Mouse (Mus musculus): Measurements from ENCODE around the gene Ccdc18.
"Not testable (repeated sequence)": the region's sequence is repeated elsewhere in the genome, so short reads cannot be mapped to it uniquely, and the experiment has no call there.

Gene Ccdc18

DNA sequence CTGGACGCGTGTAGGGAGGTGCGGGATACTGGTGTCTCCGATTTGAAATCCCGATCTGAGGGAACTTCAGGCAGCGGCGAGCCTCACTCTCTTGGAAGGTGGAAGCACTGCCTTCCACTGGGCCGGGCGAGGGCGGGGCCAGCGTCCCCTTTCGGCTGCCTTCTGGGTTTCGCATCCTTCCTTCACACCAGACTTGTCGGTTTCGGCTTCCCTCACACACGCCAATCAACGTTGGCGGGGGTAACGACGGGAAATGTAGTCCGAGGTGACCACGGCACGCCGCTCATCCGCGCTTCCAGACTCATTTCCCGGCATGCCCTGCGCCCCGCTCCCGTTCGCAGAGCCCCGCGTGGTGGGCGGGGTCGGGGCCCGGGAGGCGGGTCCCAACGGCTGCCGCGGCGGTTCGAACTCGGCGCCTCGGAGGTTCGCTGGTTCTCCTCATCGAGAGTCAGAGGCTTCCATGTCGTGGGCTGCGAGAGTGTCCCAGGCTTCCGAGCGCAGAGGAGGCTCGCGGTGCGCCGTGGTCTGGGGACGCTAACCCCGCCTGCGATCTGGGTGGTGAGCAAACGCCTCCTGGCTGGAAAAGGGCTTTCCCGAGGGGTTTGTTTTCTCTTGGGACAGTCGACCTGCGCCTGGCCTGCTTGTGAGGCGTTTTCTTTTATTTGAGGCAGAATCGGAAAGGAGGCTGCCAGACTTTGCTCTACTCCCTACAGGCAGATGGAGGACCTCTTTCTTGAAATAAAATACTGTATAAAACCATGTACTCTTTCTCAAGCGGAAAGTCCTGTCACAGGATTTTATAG lies at the start of gene Ccdc18, which contains the start of gene Tmed5:
Gene Ccdc18, plus strand, starts transcription at position 435 of the 803 bp plus-strand sequence.
Gene Tmed5, minus strand, starts transcription at position 180 of the 803 bp plus-strand sequence.
- DNase-seq, result peak; percentile 97

DNA sequence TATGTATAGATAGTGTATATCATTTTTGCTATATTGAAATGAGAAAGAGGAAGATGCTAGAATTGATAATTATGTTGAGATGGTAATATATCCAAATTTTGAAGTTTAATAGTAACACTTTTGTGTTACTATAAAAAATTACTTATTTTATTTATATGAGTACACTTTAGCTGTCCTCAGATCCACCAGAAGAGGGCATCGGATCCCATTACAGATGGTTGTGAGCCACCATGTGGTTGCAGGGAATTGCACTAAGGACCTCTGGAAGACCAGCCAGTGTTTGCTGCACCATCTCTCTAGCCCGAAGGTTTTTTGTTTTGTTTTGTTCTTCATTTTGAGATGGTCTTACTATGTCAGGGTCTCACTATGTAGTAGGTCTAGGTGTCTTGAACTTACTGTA lies 47.2 kb upstream of the Ccdc18 start:
- no peak for DNase-seq

DNA sequence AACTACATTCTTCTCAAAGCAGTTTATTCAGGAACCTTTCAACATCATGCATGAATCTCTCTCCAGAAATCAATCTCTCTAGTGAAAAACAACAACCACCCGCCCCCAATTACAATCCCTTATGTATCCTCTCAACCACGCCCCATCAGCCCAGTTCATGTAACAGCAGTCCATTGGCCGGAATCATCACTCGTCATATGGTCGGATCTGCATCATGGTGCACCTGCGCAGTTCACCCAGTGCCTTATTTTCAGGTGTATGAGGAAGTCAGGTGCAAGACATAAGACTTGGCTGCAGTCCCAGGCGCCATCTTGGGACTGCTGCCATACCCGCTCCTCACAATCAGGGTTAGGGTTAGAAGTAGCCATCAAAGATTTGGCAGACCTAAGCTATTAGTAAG lies 39.9 kb upstream of the Ccdc18 start:
- not testable (repeated sequence) for DNase-seq

DNA sequence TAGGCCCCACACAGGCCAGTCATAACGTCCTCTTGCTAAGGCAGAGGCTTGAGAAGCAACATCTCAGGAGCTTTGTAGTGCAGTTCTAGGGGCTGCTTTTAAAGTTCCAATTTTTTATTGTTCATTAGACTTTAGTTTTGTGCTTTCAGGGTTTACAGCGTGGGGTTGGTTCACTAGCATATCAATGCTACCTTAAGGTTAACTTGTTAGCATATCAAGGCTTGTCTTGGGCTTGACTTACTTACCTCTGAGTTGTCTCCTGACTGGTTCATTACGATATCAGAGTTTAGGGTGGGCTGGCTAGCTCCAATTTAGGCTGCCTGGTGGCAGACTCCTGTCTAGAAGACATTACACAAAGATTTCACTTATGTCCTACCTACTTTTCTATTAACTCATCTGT lies 35.0 kb upstream of the Ccdc18 start:
- DNase-seq, result no peak

DNA sequence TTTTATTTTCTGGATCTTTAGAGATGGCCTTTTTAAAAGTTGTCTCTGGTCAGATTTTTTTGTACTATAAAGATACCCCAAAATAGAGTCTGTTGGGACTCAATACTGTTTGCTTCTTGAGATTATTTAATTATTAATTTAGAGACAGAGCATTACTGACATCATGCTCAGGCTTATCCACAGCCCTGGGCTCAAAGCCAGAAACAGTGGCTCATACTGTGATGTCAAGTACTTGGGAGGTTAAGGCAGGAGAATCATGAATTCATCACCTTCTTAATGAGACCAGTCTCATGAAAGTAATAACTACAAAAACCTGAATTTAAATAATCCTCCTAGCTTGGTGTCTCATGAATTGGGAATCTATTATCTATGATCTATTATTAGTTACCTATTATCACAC lies 32.5 kb upstream of the Ccdc18 start:
- DNase-seq, result no peak

DNA sequence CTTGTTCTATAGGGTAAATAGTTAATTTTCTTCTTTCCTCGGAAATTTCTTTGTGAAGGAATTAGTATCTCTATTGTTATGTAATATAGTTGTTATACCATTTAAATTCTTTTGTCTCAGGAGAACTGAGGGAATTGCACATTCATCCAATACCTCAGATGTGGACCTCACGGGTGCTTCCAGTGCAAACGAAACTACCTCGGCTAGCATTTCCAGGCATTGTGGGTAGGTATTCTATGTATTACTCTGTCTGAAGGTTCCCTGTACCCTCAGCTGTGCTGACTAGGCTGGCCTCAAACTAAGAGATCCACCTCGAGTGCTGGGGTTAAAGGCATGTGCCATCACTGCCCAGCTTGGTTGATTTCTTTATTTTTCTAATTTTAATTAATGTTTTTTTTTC lies 28.4 kb upstream of the Ccdc18 start:
- no peak for DNase-seq

DNA sequence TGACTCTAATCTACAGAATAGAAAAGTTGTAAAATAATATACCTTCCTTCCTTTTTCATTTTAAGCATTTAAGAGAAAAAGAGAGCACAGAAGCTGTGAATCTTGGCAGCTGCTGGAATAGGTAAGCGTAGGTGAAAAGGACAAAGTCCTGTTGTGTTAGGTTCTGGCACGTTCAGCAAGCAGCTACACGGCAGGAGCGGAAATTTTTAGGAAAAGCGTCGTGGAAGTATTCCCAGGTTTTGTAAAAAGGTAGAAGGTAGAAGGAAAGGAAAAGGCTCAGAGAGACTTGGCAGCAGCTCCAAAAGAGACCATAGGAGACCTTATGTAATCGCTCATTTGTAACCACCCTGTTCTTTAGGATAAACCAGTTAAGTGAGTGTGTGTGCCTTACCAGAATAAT lies 23.3 kb upstream of the Ccdc18 start:
- DNase-seq, result no peak

DNA sequence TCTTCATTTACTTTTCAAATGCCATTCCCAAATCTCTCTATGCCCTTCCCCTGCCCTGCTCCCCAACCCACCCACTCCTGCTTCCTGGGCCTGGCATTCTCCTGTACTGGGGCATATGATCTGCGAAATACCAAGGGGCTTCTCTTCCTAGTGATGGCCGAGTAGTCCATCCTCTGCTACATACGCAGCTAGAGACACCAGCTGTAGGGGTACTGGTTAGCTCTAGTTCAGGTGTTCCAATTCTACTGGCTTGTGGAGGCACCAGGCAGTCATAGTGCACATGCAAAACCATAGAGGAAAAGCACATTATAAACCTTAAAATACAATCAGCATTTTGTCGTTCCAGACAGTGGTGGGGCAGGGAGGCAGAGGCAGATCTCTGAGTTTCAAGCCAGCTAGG lies 15.0 kb upstream of the Ccdc18 start:
- no peak for DNase-seq

DNA sequence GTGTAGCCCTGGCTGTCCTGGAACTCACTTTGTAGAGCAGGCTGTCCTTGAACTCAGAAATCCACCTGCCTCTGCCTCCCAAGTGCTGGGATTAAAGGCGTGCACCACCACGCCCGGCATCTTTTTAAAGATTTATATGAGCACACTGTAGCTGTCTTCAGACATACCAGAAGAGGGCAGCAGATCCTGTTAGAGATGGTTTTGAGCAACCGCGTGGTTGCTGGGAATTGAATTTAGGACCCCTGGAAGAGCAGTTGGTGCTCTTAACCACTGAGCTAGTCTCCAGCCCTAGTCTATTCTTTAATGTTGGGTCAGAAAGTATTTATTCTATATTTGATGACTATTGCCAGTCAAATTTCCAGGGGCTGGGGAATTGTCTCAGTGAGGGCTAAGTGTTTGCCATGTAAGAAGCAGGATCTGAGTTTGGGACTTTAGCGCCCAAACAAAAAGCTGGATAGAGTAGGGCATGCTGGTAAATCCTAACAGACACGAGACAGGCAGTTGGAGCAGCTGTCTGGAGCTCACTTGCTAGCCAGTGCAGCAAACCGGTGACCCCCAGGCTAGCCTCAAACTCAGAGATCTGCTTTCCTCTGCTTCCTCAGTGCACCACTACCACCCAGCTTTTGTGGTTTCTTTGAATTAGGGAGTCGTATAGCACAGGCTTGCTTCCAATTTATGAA lies 12.3 kb upstream of the Ccdc18 start:
- no peak for DNase-seq

DNA sequence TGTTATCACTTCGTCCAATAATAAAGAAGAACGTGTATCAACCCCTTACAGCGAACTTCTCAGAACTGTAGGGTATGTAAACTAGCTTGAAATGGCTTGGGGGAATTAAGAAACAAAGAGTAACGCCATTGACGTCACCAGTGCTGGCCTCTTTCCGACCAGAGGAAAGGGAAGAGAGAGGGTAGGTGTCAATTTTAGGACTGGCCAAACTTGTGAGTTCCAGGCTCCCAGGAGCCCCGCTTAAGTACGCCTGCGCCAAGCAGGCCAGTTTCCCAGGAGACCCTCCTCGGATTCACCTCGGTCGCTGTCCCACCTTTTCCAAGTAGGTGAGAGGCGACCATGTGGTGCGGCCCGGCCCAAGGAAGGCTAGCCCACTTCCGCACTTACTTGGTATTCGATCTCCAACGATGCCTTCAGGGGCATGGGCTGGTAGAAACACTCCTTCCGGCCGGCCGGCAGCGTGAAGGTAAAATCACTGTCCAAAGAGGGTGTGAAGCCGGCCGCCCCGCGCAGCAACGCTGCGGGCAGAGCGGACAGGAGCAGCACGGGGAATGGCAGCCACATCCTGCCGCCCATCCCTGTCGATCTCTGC lies 730 bp upstream of the Ccdc18 start:
- no peak for DNase-seq

DNA sequence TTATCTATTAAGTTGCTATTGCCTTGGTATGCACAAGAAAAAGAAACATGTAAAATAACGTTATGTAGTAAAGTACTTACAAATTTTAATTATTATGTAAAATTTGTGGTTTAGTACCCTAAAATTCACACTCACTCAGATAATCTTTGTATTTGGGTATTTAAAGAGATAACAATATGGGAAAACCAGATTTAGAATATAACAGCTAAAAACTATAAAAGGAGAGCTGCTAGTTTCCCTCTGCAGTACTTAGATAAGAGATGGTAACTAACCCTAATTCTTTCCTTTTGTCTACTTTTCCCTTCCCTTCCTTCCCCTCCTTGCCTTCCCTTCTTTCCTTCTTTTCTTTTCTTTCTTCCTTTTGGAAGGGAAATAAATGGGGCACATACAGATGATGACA lies 19.9 kb downstream of the Ccdc18 start:
- no peak for DNase-seq

DNA sequence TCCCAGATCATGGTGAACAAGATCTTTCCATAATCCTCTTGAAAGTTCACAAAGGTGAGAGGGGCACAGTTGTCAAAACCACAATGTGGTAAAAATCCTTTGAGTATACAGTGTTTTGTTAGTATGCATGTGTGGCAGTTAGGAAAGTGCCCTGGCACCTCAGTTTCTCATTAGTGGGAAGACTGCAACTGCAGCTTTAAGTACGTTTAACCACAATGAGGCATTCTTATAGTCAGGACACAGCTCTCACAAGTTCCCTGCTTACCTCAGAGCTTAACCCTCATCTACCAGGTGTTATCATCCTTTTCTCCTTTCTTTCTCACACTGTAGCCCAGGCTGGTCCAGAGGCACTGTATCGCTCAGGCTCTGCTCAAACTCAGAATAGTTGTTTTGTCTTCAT lies 28.1 kb downstream of the Ccdc18 start:
- no peak for DNase-seq

DNA sequence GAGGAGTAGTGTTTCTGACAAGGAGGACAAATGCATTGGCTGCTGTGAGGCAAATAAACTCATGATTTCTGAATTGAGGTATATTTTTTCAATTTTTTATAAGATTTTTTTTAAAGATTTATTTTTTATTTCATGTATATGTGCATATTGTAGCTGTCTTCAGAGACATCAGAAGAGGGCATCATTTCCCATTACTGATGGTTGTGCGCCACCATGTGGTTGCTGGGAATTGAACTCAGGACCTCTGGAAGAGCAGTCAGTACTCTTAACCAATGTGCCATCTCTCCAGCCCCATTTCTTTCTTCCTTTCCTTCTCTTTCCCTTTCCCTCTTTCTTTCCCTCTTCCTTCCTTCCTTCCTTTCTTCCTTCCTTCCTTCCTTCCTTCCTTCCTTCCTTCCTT lies 31.0 kb downstream of the Ccdc18 start:
- peak; percentile 6 for DNase-seq

DNA sequence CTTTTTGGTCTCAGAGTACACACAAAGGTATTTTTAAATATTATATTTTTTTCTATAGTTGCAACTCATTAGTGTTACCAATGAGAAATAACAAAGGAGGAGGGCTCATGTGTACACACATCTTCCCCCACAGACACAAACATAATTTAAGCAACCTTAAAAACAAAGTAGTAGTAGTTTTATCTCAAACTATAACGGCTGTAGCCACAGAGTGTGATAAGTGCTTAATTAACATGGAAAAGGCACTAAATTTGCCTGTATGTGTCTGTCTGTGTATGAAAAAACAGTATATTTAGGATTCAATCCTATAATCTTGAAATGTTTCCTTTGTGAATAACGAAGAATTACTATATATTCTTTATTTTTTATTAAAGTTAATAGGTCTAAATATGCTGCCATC lies 51.4 kb downstream of the Ccdc18 start:
- DNase-seq, result no peak

DNA sequence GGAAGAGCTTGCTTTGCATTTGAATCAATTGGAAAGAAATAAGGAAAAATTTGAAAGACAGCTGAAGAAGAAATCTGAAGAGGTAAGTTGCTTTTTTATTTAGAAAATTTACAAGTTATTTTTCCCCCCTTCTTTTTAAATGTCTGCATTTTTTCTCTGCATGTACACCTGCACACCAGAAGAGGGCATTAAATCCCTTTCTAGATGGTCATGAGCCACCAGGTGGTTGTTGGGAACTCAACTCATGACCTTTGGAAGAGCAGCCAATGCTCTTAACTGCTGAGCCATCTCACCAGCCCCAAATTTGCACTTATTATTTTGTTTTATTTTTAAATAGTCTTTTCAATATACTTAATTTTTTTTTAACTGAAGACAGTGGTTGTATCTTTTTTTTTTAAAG lies 56.3 kb downstream of the Ccdc18 start:
- DNase-seq, result no peak

DNA sequence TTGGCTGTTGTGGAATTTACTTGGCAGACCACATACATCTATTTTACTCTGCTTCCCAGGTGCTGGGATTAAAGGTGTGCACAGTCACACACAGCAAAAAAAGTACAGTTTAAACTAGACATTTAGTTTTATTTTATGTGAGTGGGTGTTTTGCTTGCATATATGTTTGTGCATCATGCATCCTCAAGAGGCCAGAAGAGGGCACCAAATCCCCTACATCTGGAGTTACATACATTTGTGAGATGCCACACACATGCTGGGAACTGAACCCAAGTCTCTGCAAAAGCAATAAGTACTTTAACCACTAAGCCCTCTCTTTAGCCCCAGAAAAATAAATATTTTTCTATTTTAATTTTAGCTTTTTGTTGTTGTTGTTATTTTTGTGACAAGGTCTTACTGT lies 73.3 kb downstream of the Ccdc18 start:
- DNase-seq, result no peak

DNA sequence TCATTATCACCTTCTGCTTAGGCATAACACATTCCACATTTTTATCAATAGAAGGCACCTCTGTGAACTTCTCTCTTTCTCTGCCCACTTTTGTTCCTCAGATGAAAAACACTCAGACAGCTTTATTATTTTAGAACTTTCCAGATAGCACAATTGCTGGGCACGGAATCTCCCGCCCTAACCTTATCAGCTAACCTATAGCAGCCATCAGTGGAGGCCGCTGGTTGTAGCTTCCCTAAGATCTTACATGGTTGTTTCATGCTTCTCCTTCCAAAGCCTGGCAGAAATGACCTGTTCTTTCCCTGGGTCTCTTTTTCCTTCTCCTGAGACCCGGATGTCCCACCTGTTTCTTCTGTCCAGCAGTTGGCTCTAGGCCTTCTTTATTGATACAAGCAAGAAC lies 78.8 kb downstream of the Ccdc18 start:
- no peak for DNase-seq

DNA sequence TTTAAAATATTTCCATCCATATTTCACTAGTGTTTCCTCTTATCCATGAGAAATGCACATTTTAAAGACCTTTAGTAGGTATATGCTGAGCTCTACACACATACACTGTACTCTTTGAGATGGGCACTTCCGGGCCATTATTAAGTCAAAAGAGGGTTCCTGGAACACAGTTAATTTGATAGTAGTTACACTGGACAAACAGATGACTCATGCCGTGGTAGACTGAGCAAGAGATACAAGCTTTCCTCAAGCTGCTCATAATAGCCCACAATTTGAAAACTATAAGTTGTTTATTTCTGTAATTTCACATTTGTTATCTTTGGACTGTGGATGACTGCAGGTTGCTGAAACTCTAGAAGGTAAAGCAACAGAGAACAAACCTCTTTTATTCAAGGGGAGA lies 82.3 kb downstream of the Ccdc18 start:
- DNase-seq, result no peak

DNA sequence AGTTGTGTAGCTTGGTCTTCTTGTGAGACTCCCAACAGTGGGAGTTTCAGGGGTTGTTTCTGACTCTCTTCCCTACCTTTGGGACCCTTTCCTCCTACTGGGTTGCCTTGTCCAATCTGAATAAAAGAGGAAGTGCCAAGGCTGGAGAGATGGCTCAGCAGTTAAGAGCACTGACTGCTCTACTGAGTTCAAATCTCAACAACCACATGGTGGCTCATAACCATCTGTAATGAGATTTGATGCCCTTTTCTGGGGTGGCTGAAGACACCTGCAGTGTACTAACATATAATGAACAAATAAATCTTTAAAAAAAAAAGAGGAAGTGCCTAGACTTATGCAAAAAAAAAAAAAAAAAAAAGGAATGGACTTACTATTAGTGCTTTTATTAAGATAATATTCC lies 91.4 kb downstream of the Ccdc18 start:
- DNase-seq, result no peak

DNA sequence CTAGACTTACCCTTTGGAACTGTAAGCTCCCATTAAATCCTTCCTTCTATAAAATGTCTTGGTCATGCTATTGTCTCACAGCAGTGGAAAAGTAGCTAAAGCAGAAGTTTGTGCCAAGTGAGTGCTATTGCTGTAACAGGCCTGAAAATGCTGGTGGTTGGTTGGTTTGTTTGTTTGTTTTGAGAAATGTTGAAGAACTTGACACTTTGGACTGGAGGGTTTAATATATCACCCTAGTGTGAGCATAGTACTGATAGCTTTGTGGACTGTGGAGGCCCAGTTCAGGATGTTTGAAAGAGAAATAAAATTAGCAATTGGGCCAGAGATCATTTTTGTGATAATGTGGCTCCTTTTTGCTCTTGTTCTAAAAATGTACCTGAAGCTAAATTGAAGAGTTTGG lies 93.5 kb downstream of the Ccdc18 start:
- DNase-seq, result peak; percentile 3

DNA sequence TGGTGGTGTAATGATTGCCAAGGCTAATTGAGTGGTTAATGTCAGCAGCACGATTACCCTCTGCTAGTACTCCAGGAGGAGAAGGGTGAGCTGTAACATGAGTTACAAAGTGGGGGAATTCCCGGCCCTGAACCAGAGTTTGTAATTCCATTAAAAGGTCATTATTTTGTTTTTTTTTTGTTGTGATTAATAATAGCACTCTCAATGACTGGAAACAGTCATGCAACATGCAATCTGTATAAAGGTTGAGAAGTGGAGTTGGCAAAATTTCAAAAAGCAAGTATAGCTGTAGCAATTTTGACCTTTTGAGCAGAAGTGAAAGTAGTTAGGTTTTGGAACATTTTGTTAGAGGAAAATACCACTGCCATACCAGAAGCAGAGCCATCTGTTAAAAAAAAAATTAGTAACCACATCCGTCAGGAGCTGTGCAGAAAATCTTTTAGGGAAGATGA lies 113.7 kb downstream of the Ccdc18 start:
- DNase-seq, result no peak

DNA sequence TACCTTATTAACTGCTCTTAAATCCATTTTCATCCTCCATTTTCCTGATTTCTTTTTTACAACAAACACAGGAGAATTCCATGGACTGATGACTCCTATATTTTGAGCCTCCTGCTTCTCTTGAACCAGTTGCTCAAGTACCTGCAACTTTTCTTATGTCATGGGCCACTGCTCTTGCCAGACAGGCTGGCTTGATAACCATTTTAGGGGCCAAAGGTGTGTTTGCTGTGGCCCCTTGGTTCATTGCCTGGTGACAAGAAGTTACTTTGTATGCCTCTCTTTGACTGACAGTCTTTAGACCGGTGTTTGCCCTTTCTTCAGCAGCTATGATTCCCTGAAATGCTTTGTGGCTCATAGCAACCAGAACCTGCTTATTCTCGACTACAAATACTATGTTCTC lies 117.4 kb downstream of the Ccdc18 start:
- DNase-seq, result no peak

DNA sequence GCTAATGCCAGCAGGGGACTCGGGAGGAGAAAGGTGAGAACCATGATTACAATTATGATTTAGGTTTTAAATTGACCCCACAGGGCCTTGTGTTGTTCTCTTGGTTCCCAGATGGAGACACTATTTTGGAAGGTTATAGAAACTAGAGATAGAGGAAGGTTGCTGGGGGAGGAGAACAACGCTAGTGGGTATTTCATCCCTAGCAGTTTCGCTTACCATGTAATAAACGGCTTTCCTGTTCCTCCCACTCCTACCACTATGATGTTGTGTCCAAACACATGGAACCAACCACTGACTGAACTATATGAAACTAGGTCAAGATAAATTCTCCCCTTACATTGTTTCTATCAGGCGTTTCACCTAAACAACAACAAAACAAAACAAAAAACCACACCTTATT lies 122.6 kb downstream of the Ccdc18 start:
- no peak for DNase-seq

DNA sequence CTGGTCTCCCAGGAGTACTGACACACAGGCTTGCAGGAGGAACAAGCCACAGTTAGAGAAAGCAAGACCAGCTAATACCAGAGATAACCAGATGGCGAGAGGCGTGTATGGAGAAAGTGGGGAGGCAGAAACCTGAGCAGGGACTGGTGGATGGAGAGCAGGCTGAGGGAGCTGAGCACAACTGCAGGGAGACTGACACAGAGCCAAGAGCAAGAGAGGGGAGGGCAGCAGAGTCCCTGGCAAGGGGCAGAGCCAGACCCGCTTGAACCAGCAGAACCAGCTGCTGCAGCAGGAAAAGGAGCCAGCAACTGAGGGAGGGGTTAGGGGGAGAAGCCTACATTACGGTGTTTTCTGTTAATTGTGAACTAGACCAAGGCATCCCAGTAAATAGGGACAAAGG lies 130.0 kb downstream of the Ccdc18 start:
- peak; percentile 85 for DNase-seq
